23 mouse cellular contexts compared by ENCODE assay signal in the genomic region with DNA sequence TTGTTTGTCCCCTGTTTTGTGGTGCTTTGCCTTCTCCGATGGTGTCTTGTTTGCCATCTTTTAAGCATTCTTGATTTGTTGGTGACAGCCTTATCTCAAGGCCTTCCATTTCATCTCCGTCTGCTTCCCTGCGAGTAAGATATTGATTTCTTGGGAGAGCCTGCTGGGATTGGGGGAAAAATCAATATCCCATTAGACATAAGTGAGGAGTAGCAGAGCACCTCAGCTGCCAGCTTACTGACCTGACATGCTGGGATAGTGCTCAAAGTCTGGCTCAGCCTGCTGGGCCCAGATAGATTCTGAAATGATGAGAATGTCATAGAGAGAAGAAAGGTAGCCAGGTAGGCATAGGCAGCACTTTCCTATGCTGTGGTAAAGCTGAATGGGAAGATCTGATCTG. TPM values are rescaled to one million over a fixed set of nuclear protein-coding genes. Genes with fewer than 3 reads are reported as not detected.
DNase-seq lines count a peak whose midpoint lies in the region; ATAC-seq lines count a peak whose summit lies in the region.
"Had no signal": no experiment of that assay in that cellular context is flagged by ENCODE, and none has a peak within 500 bp of the region (broad histone marks: within the 10 kb centered on the region; RNA-seq: fewer than 3 reads in every experiment).

No protein-coding gene starts in this region.

- ATAC-seq in forebrain, embryonic 14.5 days: no peak
- no peak for ATAC-seq in forebrain, embryonic 16.5 days
- ATAC-seq in midbrain, embryonic 11.5 days (ENCODE audit: low FRiP score): peak; percentile 77
- ATAC-seq in midbrain, embryonic 14.5 days (ENCODE audit: low FRiP score, low TSS enrichment): no peak
- ATAC-seq: CD4-positive, CD25-positive, alpha-beta regulatory T cell, adult 4 months; forebrain, embryonic 15.5 days; intestine, embryonic 15.5 days had no signal

- H3K9ac ChIP-seq in forebrain, embryonic 14.5 days (ENCODE audit: low read length): no peak overlapping the region
- no peak overlapping the region for H3K9ac ChIP-seq in forebrain, embryonic 16.5 days (replicated peaks; ENCODE audit: low read depth, low read length)
- no peak overlapping the region for H3K9ac ChIP-seq in midbrain, embryonic 11.5 days (ENCODE audit: low read length)
- no peak overlapping the region for H3K9ac ChIP-seq in midbrain, embryonic 14.5 days (replicated peaks; ENCODE audit: low read length)
- H3K9ac ChIP-seq: embryonic facial prominence, embryonic 15.5 days; forebrain, embryonic 15.5 days; heart, embryonic 12.5 days; hindbrain, embryonic 13.5 days; intestine, embryonic 15.5 days had no signal

- no peak overlapping the region for H3K4me3 ChIP-seq in forebrain, embryonic 14.5 days (ENCODE audit: low read depth, low read length)
- H3K4me3 ChIP-seq in forebrain, embryonic 16.5 days (replicated peaks; ENCODE audit: low read length): no peak overlapping the region
- H3K4me3 ChIP-seq in midbrain, embryonic 11.5 days (ENCODE audit: low read depth, low read length): no peak overlapping the region
- no peak overlapping the region for H3K4me3 ChIP-seq in midbrain, embryonic 10.5 days
- no peak overlapping the region for H3K4me3 ChIP-seq in midbrain, embryonic 14.5 days (replicated peaks; ENCODE audit: low read depth, low read length)
- H3K4me3 ChIP-seq: embryonic facial prominence, embryonic 15.5 days; erythroblast, embryonic 14.5 days; forebrain, embryonic 10.5 days; forebrain, embryonic 15.5 days; heart, embryonic 12.5 days; hindbrain, embryonic 13.5 days; intestine, embryonic 15.5 days had no signal

- no peak overlapping the region for H3K4me2 ChIP-seq in forebrain, embryonic 14.5 days (ENCODE audit: low read length)
- H3K4me2 ChIP-seq in forebrain, embryonic 16.5 days (ENCODE audit: low read length): no peak overlapping the region
- no peak overlapping the region for H3K4me2 ChIP-seq in midbrain, embryonic 11.5 days
- no peak overlapping the region for H3K4me2 ChIP-seq in midbrain, embryonic 14.5 days (ENCODE audit: low read length)
- H3K4me2 ChIP-seq: embryonic facial prominence, embryonic 15.5 days; forebrain, embryonic 15.5 days; heart, embryonic 12.5 days; hindbrain, embryonic 13.5 days; intestine, embryonic 15.5 days had no signal

- no peak overlapping the region for H3K27ac ChIP-seq in forebrain, embryonic 14.5 days (ENCODE audit: low read depth, low read length)
- no peak overlapping the region for H3K27ac ChIP-seq in forebrain, embryonic 16.5 days (ENCODE audit: low read length)
- H3K27ac ChIP-seq in midbrain, embryonic 11.5 days (ENCODE audit: low read depth, low read length): no peak overlapping the region
- no peak overlapping the region for H3K27ac ChIP-seq in midbrain, embryonic 10.5 days (replicated peaks)
- H3K27ac ChIP-seq in midbrain, embryonic 14.5 days (replicated peaks; ENCODE audit: low read depth, low read length): no peak overlapping the region
- H3K27ac ChIP-seq: embryonic facial prominence, embryonic 15.5 days; forebrain, embryonic 10.5 days; forebrain, embryonic 15.5 days; hindbrain, embryonic 13.5 days; intestine, embryonic 15.5 days had no signal

- H3K9me3 ChIP-seq in forebrain, embryonic 14.5 days (replicated peaks; ENCODE audit: control insufficient read depth, low read length): no peaks in the 10 kb centered on the region
- no peaks in the 10 kb centered on the region for H3K9me3 ChIP-seq in forebrain, embryonic 16.5 days (ENCODE audit: control insufficient read depth, low read length)
- no peaks in the 10 kb centered on the region for H3K9me3 ChIP-seq in midbrain, embryonic 11.5 days (ENCODE audit: control insufficient read depth, low read length)
- no peaks in the 10 kb centered on the region for H3K9me3 ChIP-seq in midbrain, embryonic 10.5 days (replicated peaks)
- no peaks in the 10 kb centered on the region for H3K9me3 ChIP-seq in midbrain, embryonic 14.5 days (ENCODE audit: control insufficient read depth, low read length)
- H3K9me3 ChIP-seq: embryonic facial prominence, embryonic 15.5 days; forebrain, embryonic 10.5 days; forebrain, embryonic 15.5 days; G1E; heart, embryonic 12.5 days; hindbrain, embryonic 13.5 days; intestine, embryonic 15.5 days had no signal

- H3K27me3 ChIP-seq in forebrain, embryonic 14.5 days (replicated peaks; ENCODE audit: control insufficient read depth, insufficient read depth, low read length): no peaks in the 10 kb centered on the region
- no peaks in the 10 kb centered on the region for H3K27me3 ChIP-seq in forebrain, embryonic 16.5 days (replicated peaks; ENCODE audit: control insufficient read depth, insufficient read depth, low read length)
- H3K27me3 ChIP-seq in midbrain, embryonic 11.5 days (ENCODE audit: control insufficient read depth, insufficient read depth, low read length): no peaks in the 10 kb centered on the region
- no peaks in the 10 kb centered on the region for H3K27me3 ChIP-seq in midbrain, embryonic 10.5 days (ENCODE audit: low read depth, poor library complexity, severe bottlenecking)
- no peaks in the 10 kb centered on the region for H3K27me3 ChIP-seq in midbrain, embryonic 14.5 days (ENCODE audit: control insufficient read depth, insufficient read depth, low read length)
- H3K27me3 ChIP-seq: embryonic facial prominence, embryonic 15.5 days; forebrain, embryonic 15.5 days; heart, embryonic 12.5 days; hindbrain, embryonic 13.5 days; intestine, embryonic 15.5 days had no signal

- no peaks in the 10 kb centered on the region for H3K36me3 ChIP-seq in forebrain, embryonic 14.5 days (ENCODE audit: control insufficient read depth, insufficient read depth, low read length)
- H3K36me3 ChIP-seq in forebrain, embryonic 16.5 days (ENCODE audit: control insufficient read depth, insufficient read depth): no peaks in the 10 kb centered on the region
- H3K36me3 ChIP-seq in midbrain, embryonic 11.5 days (ENCODE audit: control insufficient read depth, insufficient read depth, low read length): no peaks in the 10 kb centered on the region
- H3K36me3 ChIP-seq in midbrain, embryonic 10.5 days: no peaks in the 10 kb centered on the region
- no peaks in the 10 kb centered on the region for H3K36me3 ChIP-seq in midbrain, embryonic 14.5 days (ENCODE audit: control insufficient read depth, insufficient read depth, low read length)
- H3K36me3 ChIP-seq: embryonic facial prominence, embryonic 15.5 days; forebrain, embryonic 10.5 days; forebrain, embryonic 15.5 days; G1E; heart, embryonic 12.5 days; hindbrain, embryonic 13.5 days; intestine, embryonic 15.5 days had no signal

- 79% methylated on average over 3 of the region's 3 CpGs for WGBS in forebrain, embryonic 14.5 days
- WGBS in forebrain, embryonic 16.5 days: 80% methylated on average over 3 of the region's 3 CpGs
- 61% methylated on average over 3 of the region's 3 CpGs for WGBS in midbrain, embryonic 11.5 days
- WGBS in midbrain, embryonic 10.5 days: 67% methylated on average over 3 of the region's 3 CpGs
- 63% methylated on average over 3 of the region's 3 CpGs for WGBS in midbrain, embryonic 14.5 days

- H3K4me1 ChIP-seq in forebrain, embryonic 14.5 days (ENCODE audit: control insufficient read depth, insufficient read depth, low read length): no peaks in the 10 kb centered on the region
- no peaks in the 10 kb centered on the region for H3K4me1 ChIP-seq in forebrain, embryonic 16.5 days (replicated peaks; ENCODE audit: control insufficient read depth, insufficient read depth, low read length)
- H3K4me1 ChIP-seq in midbrain, embryonic 11.5 days (ENCODE audit: control insufficient read depth, insufficient read depth, low read length): no peaks in the 10 kb centered on the region
- no peaks in the 10 kb centered on the region for H3K4me1 ChIP-seq in midbrain, embryonic 10.5 days
- H3K4me1 ChIP-seq in midbrain, embryonic 14.5 days (ENCODE audit: control insufficient read depth, insufficient read depth, low read length): no peaks in the 10 kb centered on the region
- H3K4me1 ChIP-seq: embryonic facial prominence, embryonic 15.5 days; forebrain, embryonic 10.5 days; forebrain, embryonic 15.5 days; heart, embryonic 12.5 days; hindbrain, embryonic 13.5 days; intestine, embryonic 15.5 days had no signal

- DNase-seq in forebrain, embryonic 14.5 days (ENCODE audit: low spot score): peak; percentile 1
- DNase-seq in midbrain, embryonic 11.5 days (ENCODE audit: low spot score, missing footprints): no peak
- DNase-seq in midbrain, embryonic 10.5 days (ENCODE audit: low spot score): no peak
- peak; percentile 9 for DNase-seq in midbrain, embryonic 14.5 days
- DNase-seq in cerebellum, adult 18-20 months: no peak
- no peak for DNase-seq in lung, postnatal 25 days (ENCODE audit: low spot score)
- DNase-seq: adrenal gland, adult 8-10 months; adrenal gland, postnatal 36 days; B cell, adult 2 months; cerebellum, adult 11-12 months; cerebellum, postnatal 10 days; gastrocnemius, postnatal 14 days; heart, postnatal 36 days had no signal

RNA-seq across cellular contexts. Expression of a gene that starts 37.7 kb away (rescaled TPM):
- 0.79 and 0.82 TPM in 2 replicates for polyA plus RNA-seq in forebrain, embryonic 14.5 days (2014; fragmentation: Nextera tagmentation; extraction: Ambion mirVana)
- polyA plus RNA-seq in forebrain, embryonic 16.5 days (2015; fragmentation: Nextera tagmentation; extraction: Ambion mirVana): 0.25 and 0.30 TPM in 2 replicates
- 1.9 and 2.3 TPM in 2 replicates for polyA plus RNA-seq in midbrain, embryonic 11.5 days (2014; fragmentation: Nextera tagmentation; extraction: Ambion mirVana)
- 3.8 and 4.8 TPM in 2 replicates for polyA plus RNA-seq in midbrain, embryonic 10.5 days (2016; fragmentation: Nextera tagmentation; extraction: Ambion mirVana)
- 0.43 and 0.96 TPM in 2 replicates for polyA plus RNA-seq in midbrain, embryonic 14.5 days (2014; fragmentation: Nextera tagmentation; extraction: Ambion mirVana)
- polyA plus RNA-seq: CD4-positive, CD25-positive, alpha-beta regulatory T cell, adult 4 months had no signal

Comparison
In these comparisons a context has a peak if more than half of its experiments do, and no peak if none do; other contexts are left out.
1. DNase-seq: peak in forebrain, embryonic 14.5 days (single experiment) and midbrain, embryonic 14.5 days (single experiment); none in midbrain, embryonic 11.5 days (single experiment), midbrain, embryonic 10.5 days (single experiment), cerebellum, adult 18-20 months (0 of 2) and lung, postnatal 25 days (single experiment).